Mouse (Mus musculus) splenic B cell, adult 2 months (primary cell): ENCODE results near the gene Ttc33.

ENCODE experiments used
- DNase-seq: peaks from one replicate; pipeline ENCODE4 v3.0.0-alpha.2; 2011; ENCODE audit warnings: low read depth, low spot score
- H3K27me3 ChIP-seq: 2 replicates; pipeline ENCODE4 v1.6.1; 2012; ENCODE audit warnings: mild to moderate bottlenecking, low read length, moderate library complexity, mixed read lengths; ENCODE audit not compliant: control insufficient read depth, poor library complexity, insufficient read depth, severe bottlenecking
- H3K36me3 ChIP-seq: 2 replicates; pipeline ENCODE4 v1.6.1; 2012; ENCODE audit warnings: mild to moderate bottlenecking, low read length, moderate library complexity, mixed read lengths; ENCODE audit not compliant: control insufficient read depth, poor library complexity, insufficient read depth, severe bottlenecking

Gene Ttc33

DNA sequence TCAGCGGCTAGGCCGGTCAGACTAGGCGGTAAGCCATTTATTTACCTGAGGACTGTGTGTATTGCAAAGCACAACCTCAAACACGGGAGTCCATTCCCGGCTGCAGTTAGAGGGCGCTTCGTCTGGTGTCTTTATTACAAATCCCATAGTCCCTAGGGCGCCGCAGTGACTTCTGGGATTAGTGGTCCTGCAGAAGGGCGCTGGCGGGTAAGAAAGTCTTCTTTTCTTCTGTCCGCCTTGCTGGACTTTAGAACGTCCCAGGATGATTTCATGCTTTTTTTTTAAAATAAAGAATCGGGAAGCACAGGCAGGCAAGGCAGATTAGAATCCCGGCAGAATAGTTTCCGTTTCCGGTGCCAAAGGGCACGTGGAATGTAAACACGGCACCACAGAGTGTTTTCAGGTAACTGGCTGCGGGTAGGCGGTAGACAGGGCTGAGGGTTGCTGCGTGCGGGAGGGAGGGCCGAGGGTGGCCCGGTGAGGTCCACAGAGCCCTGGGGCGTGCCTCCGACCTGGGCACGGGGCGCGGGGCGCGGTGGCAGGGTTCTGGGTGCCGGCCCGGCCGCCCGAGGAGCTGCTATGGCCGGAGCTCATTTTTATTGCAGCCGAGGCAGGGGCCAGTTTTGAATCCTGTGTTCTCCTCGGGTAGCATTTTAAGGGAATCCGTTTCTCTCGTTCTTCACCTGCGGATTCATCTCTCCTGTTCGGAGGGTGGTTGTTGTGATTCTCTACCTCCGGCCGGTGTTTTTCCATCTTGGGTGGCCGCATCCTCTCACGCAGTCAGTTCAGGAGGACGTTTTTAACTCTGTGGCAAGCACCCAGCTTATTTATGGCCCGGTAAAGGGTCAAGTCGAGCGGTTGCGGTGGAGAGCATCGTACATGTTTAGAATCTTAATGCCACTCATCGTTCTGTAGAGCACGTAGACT lies at the start of gene Ttc33:
Gene Ttc33 (plus strand): TSS at position 160 of the 927 bp plus-strand sequence.
- DNase-seq = peak; percentile 73
- no peaks in the 10 kb centered on the region for H3K27me3 ChIP-seq
- H3K36me3 ChIP-seq = 0 out of 2 replicates have a peak, but pooled peaks cover 3% of the 10 kb centered on the region

DNA sequence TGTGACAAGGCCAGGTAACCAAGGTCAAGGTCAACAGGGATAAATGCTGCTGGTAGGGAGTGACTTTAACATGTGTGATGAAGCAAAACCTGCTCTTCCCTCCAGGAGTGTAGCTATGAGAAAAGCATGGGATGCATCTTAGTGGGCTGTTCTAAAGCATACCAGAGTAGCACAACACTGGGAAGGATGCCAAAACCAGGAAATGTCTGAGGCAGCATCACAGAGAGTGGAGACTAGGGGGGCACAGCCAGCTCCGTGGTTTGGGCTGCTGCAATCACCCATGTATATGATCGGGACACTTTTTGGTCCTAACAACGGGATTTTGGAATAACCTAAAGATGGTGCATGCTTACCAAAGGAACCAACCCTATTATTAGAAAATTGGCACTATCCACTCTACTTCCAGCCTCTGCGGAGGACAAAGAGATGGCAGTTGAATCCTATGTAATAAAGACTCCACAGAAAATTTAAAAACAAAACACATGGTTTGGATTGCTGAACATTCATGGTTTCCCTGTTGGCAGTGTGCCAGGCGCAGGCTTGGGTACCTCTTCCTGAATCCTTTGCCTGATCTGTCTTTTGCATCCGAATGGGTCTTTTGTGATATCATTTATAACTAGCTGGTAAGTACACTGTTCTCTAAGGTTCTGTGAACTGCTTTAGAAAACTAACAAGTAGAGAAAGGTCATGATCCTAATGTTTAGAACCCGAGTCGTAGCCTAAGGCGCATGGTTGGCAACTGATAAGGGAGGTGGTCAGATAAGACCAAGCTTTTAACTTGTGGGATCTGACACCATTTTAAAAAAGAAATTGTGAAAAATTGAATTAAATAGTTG lies 47.1 kb upstream of the Ttc33 start:
- no peak for DNase-seq
- Histone ChIP-seq H3K27me3 (no peaks in the 10 kb centered on the region), H3K36me3 (no peaks in the 10 kb centered on the region)

DNA sequence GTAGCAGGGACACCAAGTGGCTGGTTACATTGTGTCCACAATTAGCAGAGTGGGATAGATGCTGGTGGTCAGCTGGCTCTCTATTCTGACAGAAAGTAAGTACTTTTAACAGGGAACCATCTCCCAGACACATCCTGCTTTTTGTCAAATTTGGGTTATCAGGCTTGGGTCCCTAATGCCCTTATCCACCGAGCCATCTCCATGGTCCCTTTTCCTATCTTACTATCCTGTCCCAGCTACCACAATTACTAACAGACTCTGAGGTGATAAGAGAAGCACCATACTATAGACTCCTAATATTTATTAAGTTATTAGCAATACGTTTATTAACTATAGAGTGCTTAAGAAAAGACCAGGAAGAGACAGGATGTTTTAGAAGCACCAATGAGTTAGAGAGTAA lies 46.0 kb upstream of the Ttc33 start:
- H3K27me3 ChIP-seq = no peaks in the 10 kb centered on the region
- no peak for DNase-seq
- no peaks in the 10 kb centered on the region for H3K36me3 ChIP-seq

DNA sequence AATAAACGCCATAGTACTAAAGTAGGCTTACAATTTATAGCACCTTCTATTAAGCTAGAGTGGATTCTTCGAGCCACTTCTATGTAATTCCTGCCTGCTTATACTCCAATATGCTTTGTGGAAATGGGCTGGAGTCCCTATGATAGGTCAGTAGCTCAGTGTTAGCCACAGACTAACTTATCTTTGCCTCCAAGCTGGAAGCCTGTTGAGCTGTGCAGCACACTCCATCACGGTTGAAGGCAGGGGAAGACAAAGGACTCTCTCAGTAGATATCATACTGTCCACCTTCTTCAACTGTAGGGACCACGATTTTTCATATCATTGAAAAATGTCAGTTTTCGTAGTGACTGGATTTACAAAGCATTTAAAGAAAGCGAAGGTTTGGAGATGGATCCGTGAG lies 45.5 kb upstream of the Ttc33 start:
- Histone ChIP-seq H3K27me3 (no peaks in the 10 kb centered on the region), H3K36me3 (no peaks in the 10 kb centered on the region)
- DNase-seq = no peak

DNA sequence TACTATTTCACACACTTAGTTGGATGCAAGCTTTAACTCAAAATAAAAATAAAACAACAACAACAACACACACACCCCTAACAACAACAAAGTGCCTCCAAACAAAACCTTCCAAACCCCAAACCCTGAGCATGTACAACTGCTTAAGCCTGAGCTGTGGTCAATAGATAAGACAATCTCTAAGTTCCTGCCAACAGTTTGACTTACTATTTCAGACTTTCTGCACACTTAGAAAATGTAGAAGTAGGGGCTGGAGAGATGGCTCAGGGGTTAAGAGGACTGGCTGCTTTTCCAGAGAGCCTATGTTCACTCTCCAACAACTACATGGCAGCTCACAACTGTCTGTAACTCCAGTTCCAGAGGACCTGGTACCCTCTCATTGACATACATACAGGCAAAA lies 45.0 kb upstream of the Ttc33 start:
- Histone ChIP-seq H3K36me3 (no peaks in the 10 kb centered on the region), H3K27me3 (no peaks in the 10 kb centered on the region)
- no peak for DNase-seq

DNA sequence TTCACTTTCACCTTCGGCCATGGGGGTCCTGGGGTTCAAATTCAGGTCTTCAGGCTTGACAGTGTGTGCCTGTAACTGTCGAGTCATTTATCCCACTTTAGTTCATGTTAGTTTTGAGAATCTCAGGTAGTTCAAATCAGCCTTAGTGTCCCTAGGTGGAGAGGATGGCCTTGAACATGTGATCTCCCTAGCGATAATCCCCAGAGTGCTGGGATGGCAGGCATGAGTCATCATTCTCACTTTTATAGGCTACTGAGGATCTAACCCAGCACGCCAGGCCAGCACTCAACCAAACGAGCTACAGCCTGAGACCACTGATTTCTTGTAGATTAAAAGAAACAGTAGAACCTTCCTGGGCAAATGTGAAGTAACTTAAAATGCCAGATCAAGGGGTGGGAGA lies 43.3 kb upstream of the Ttc33 start:
- H3K27me3 ChIP-seq = no peaks in the 10 kb centered on the region
- no peak for DNase-seq
- H3K36me3 ChIP-seq = no peaks in the 10 kb centered on the region

DNA sequence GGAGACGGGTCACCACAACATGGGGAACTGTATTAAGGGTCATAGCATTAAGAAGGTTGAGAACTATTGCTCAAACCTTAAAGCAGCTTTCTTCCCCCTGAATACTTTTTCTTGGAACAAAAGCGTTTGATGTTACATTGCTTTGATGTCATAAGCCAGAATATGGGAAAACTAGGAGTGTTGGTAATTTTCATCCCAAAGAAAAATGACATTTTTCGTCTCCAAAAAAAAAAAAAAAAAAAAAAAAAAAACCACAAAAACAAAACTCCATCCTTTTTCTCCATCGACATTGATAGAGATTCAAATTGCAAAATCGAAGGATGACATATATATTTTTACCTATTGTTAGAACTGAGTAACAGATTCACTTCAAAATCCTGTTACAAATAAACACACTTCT lies 42.6 kb upstream of the Ttc33 start:
- no peaks in the 10 kb centered on the region for H3K27me3 ChIP-seq
- H3K36me3 ChIP-seq = no peaks in the 10 kb centered on the region
- no peak for DNase-seq

DNA sequence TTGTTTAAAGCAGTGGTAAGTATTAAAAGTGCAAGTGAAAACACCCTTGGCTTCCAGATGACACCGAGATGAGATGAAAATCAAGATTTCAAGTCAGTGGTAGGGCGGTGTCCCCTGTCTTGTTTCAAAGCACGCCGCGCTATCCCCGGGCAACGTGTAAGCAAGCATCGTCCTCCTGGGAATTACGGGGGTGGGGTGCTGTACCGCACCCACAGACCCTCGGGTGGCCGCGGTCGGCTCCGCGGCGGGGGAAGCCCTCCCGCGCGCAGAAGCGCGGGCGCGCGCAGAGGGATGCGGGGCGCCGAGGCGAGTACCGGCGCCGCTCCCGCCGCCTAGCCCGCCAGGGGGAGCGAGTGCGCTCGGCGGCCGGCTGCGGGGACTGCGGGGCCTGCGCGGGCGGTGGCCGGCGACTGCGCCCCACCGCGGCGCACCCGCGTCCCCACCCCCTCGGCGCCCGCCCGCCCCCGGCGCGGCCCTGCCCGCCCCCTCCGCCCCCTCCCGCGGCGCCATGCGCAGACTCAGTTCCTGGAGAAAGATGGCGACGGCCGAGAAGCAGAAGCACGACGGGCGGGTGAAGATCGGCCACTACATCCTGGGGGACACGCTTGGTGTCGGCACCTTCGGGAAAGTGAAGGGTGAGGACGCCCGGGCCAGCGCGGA lies 41.8 kb upstream of the Ttc33 start, which contains the start of gene Prkaa1:
Gene Prkaa1 (plus strand): TSS at position 501 of the 660 bp plus-strand sequence.
- DNase-seq = peak; percentile 81

DNA sequence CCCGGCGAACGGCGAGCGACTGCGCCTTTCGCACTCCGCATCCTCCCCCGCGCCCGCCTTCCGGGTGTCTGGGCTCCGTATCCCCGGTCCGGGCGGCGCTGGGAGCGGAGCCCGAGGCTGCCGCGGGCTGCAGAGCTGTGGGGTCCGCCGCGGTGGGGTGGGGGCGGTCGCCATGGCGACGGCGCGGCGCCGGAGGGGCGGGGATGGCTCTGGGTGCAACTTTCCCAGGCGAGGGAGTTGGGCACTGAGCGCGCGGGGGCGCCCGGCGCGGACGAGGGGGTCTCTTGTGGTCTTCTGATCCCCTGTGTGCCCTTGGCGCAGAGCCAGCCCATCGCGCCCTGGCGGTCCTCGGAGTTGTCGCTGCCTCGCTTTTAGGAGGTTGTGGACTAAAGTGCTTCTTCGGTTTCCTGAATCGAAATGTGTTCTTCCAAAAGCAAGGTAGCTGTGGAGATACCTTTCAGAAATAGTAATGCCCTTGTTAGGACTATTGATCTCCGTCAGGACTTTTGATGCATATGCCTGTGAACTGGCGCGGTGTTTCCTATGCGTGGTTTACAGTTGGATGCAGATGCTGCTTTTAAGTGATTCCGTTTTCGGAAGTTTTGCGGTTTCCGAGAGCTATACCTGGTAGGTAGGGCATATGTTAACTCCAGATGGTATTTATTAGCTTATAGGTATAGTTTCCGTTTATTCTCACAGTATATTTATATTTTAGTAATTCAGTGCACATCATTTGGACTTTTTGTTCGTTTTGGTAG lies 41.1 kb upstream of the Ttc33 start:
- peak; percentile 53 for DNase-seq
- no peaks in the 10 kb centered on the region for H3K36me3 ChIP-seq
- H3K27me3 ChIP-seq = no peaks in the 10 kb centered on the region

More for the DNA sequence above, 41.8 kb upstream of the Ttc33 start, which contains the start of gene Prkaa1:
- Histone ChIP-seq H3K36me3 (no peaks in the 10 kb centered on the region), H3K27me3 (no peaks in the 10 kb centered on the region)

DNA sequence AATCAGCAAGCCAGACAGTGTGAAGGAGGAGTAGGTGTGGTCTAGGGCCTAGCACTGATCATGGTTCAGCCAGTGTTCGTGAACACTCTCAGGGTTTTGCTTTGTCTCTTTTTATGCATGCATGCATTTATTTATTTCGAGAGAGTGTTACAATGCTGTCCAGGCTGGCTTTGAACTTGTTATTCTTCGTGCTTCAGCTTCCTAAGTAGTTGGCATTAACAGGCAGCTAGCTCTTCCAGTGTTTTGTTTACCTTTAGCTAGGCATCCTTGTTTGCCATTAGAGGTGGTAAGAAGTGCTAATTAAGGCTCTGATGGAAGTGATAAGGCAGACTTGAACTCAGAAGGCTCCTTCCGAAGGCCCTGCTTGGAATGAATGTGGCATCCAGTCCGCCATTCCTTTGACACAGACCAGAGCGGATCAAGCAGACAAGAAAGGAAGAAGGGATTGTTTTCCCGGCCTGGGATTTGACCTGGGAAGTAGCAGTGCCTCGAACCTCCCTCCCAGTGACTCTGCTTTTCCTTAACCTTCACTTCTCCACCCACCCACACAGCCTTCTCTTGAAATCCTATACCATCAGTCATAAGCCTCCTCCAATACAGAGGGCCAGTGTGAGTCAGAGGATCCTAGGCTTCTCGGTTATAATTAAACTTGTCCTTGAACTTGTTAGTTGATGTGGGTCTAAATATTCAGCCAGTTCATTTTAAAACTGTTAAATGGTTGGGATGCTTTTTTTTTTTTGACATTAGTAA lies 40.0 kb upstream of the Ttc33 start:
- DNase-seq = no peak
- no peaks in the 10 kb centered on the region for H3K36me3 ChIP-seq
- no peaks in the 10 kb centered on the region for H3K27me3 ChIP-seq

DNA sequence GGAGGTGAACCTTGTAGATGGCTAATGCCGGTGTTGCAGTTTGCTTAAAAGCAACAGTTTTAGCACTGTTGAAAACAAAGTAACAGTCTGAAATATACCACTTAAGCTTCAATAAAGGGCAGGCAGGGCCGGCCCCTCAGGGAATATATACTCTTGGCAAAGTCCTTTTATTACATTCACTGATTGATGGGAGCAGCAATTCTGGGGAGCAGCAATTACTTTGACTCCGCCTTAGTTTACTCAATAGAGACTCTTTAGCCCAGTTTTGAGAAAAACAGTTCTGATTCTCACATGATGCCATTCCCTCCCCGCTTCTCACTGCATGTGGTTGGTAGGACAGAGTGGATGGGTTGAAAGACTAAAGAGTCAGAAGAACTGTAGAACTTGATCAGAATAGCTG lies 36.1 kb upstream of the Ttc33 start:
- Histone ChIP-seq H3K36me3 (no peaks in the 10 kb centered on the region), H3K27me3 (no peaks in the 10 kb centered on the region)
- DNase-seq = no peak

DNA sequence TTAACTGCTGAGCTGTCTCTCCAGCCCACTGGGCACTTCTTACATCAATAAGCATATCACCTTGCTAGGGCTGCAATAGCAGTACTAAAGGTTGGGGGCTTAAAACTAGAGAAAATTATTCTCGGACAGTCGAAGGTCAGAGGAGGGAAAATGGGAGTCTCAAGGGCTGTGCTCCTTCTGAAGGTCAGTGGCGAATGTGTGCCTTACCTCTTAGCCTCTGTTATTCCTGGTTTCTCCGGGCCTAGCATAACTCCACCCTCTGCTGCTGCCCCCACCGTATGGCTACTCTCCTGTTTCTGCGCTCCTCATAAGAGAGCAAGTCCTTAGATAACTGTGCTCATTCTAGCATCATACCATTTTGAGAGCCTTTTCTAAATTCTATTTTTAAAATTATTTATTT lies 33.2 kb upstream of the Ttc33 start:
- no peaks in the 10 kb centered on the region for H3K27me3 ChIP-seq
- no peak for DNase-seq
- H3K36me3 ChIP-seq = no peaks in the 10 kb centered on the region

DNA sequence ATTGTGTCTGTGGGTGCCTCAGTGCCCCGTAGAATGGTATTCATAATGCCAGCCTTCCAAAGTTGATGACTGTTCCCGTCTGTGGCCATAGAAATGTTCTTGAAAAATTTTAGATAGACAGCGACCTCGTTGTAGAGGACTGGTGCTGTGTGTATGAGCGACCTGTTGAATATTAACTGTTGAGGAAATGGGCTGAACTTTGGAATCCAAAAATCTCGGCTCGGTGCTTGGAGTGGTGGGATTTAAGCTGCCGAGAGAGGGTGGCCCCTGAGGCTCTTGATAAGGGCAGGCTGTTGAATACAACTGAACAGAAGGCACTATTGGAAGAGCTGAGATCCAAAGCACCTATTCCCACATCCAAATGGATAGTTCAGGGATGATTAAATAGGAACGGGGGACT lies 30.7 kb upstream of the Ttc33 start:
- H3K27me3 ChIP-seq = no peaks in the 10 kb centered on the region
- H3K36me3 ChIP-seq = no peaks in the 10 kb centered on the region
- DNase-seq = no peak
